Mouse (Mus musculus): ENCODE results near the gene Myo7a. TPM values are rescaled to one million over a fixed set of nuclear protein-coding genes. Genes with fewer than 3 reads are reported as not detected.

Myo7a gene
- total RNA-seq, 1 experiment from 2014 or later: 7.4 TPM

Other genes with a start within 250 kb of the Myo7a start
- not detected in 2 replicates for gene Gdpd4, start 199.6 kb downstream of the Myo7a start, total RNA-seq (2017)
- gene Omp, start 26.0 kb upstream of the Myo7a start, total RNA-seq (2017): 0.23 TPM in 1 of 2 replicates, not detected in the other
- gene Capn5, start 58.8 kb upstream of the Myo7a start, total RNA-seq (2017): 10.6 and 15.1 TPM in 2 replicates
- gene B3gnt6, start 80.0 kb upstream of the Myo7a start, total RNA-seq (2017): 0.87 TPM in 1 of 2 replicates, not detected in the other
- 24.0 and 25.4 TPM in 2 replicates for gene Acer3, start 201.7 kb upstream of the Myo7a start, total RNA-seq (2017)
- gene Tsku, start 241.8 kb upstream of the Myo7a start, total RNA-seq (2017): not detected in 2 replicates

All from common myeloid progenitor, adult 5-6 weeks (primary cell).